Mouse (Mus musculus): Measurements from ENCODE around the gene Thpo.

GRCm38 (mm10) chr16:20691617-20692016, 42.7 kb downstream of the Thpo start:
- TF ChIP-seq CTCF (IDR thresholded peaks at IDR 0.05; ENCODE audit: low read depth), result no peak
- TF ChIP-seq EP300 (IDR thresholded peaks at IDR 0.05; ENCODE audit: low read depth), result no peak

All from liver, postnatal 0 days (tissue).